Mouse (Mus musculus): Measurements from ENCODE around the gene Hivep3.

Hivep3 gene

GRCm38 (mm10) chr4:119977817-119978491 lies 244.4 kb downstream of the Hivep3 start:
- DNase-seq (ENCODE audit: low spot score), result no peak

GRCm38 (mm10) chr4:119979238-119979829 lies 245.8 kb downstream of the Hivep3 start:
- no peak for DNase-seq (ENCODE audit: low spot score)

- no peak for DNase-seq (ENCODE audit: low spot score)
Observed at GRCm38 (mm10) chr4:119979918-119980317, 246.3 kb downstream of the Hivep3 start.

- no peak for DNase-seq (ENCODE audit: low spot score)
Observed at GRCm38 (mm10) chr4:119981047-119981720, 247.6 kb downstream of the Hivep3 start.

GRCm38 (mm10) chr4:119986065-119986464 lies 252.5 kb downstream of the Hivep3 start:
- no peak for DNase-seq (ENCODE audit: low spot score)

GRCm38 (mm10) chr4:119986580-119987291 lies 253.2 kb downstream of the Hivep3 start:
- no peak for DNase-seq (ENCODE audit: low spot score)

GRCm38 (mm10) chr4:119987376-119988087 lies 253.9 kb downstream of the Hivep3 start:
- DNase-seq (ENCODE audit: low spot score), result no peak

GRCm38 (mm10) chr4:119989031-119989693 lies 255.6 kb downstream of the Hivep3 start:
- no peak for DNase-seq (ENCODE audit: low spot score)

- DNase-seq (ENCODE audit: low spot score), result no peak
Observed at GRCm38 (mm10) chr4:119990346-119990745, 256.8 kb downstream of the Hivep3 start.

- no peak for DNase-seq (ENCODE audit: low spot score)
Observed at GRCm38 (mm10) chr4:119990841-119991240, 257.3 kb downstream of the Hivep3 start.

GRCm38 (mm10) chr4:119991758-119992157 lies 258.2 kb downstream of the Hivep3 start:
- DNase-seq (ENCODE audit: low spot score), result no peak

- no peak for DNase-seq (ENCODE audit: low spot score)
Observed at GRCm38 (mm10) chr4:119996377-119996776, 262.8 kb downstream of the Hivep3 start.

- DNase-seq (ENCODE audit: low spot score), result no peak
Observed at GRCm38 (mm10) chr4:119997351-119997750, 263.8 kb downstream of the Hivep3 start.

- no peak for DNase-seq (ENCODE audit: low spot score)
Observed at GRCm38 (mm10) chr4:119998911-119999310, 265.3 kb downstream of the Hivep3 start.

GRCm38 (mm10) chr4:120000881-120001280 lies 267.3 kb downstream of the Hivep3 start:
- no peak for DNase-seq (ENCODE audit: low spot score)

GRCm38 (mm10) chr4:120003006-120003405 lies 269.4 kb downstream of the Hivep3 start:
- DNase-seq (ENCODE audit: low spot score), result no peak

- DNase-seq (ENCODE audit: low spot score), result no peak
Observed at GRCm38 (mm10) chr4:120006046-120006445, 272.5 kb downstream of the Hivep3 start.

GRCm38 (mm10) chr4:120007889-120008288 lies 274.3 kb downstream of the Hivep3 start:
- no peak for DNase-seq (ENCODE audit: low spot score)

GRCm38 (mm10) chr4:120009151-120009550 lies 275.6 kb downstream of the Hivep3 start:
- DNase-seq (ENCODE audit: low spot score), result no peak

- DNase-seq (ENCODE audit: low spot score), result no peak
Observed at GRCm38 (mm10) chr4:120011788-120012187, 278.2 kb downstream of the Hivep3 start.

GRCm38 (mm10) chr4:120012891-120013290 lies 279.3 kb downstream of the Hivep3 start:
- no peak for DNase-seq (ENCODE audit: low spot score)
